21 mouse cellular contexts compared by ENCODE assay signal in the genomic region with DNA sequence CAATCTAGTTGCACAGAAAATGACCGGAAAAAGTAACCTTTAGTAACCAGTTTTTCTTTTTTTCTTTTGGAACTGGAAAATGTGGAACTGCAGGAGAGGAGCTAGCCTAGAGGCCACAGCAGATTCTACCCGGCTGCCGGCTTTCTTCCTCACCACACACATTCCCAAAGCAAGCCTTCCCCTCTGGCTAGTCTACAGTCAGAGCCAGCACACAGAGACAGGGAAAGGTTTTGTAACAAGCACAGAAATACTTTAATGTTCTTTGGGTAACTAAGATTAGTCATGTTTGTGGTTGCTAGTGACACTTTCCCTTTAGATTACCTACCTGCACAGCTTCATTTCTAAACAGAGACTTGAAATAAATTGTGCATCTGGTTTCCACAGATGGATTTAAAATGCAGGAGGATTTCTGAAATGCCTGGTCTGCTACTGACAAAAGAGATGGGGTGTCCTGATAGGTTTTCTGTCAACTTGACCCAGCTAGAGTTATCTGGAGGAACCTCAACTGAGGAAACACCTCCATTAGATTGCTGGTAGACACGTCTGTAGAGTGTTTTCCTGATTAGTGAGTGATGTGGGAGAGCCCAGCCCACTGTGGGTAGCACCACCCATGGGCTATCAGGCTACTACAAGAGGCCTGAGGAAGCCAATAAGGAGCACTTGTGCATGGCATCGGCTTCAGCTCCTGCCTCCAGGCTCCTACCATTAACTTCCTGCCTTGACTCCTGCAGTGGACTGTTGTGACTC. TPM values are rescaled to one million over a fixed set of nuclear protein-coding genes. Genes with fewer than 3 reads are reported as not detected.
A peak's percentile ranks its signal among the peaks of the same experiment; 100 is the strongest.
DNase-seq lines count a peak whose midpoint lies in the region; ATAC-seq and TF ChIP-seq lines count a peak whose summit lies in the region.
"Had no signal": no experiment of that assay in that cellular context is flagged by ENCODE, and none has a peak within 500 bp of the region (broad histone marks: within the 10 kb centered on the region; RNA-seq: fewer than 3 reads in every experiment).

No protein-coding gene starts in this region.

- no peaks in the 10 kb centered on the region for H3K27me3 ChIP-seq in liver, embryonic 15.5 days
- H3K27me3 ChIP-seq in stomach, embryonic 15.5 days (replicated peaks), result no peaks in the 10 kb centered on the region
- no peaks in the 10 kb centered on the region for H3K27me3 ChIP-seq in midbrain, embryonic 15.5 days (replicated peaks)
- H3K27me3 ChIP-seq: forebrain, embryonic 12.5 days had no signal

- 48% methylated on average over 5 of the region's 5 CpGs for WGBS in liver, embryonic 15.5 days (ENCODE audit: insufficient replicate concordance)
- 68% methylated on average over 5 of the region's 5 CpGs for WGBS in stomach, embryonic 15.5 days
- WGBS in midbrain, embryonic 15.5 days, result 86% methylated on average over 5 of the region's 5 CpGs

- peaks cover 54% of the 10 kb centered on the region for H3K4me1 ChIP-seq in liver, embryonic 15.5 days (replicated peaks)
- H3K4me1 ChIP-seq in stomach, embryonic 15.5 days, result no peaks in the 10 kb centered on the region
- H3K4me1 ChIP-seq in midbrain, embryonic 15.5 days, result no peaks in the 10 kb centered on the region
- H3K4me1 ChIP-seq: forebrain, embryonic 12.5 days had no signal

- H3K9me3 ChIP-seq in liver, embryonic 15.5 days (replicated peaks), result no peaks in the 10 kb centered on the region
- no peaks in the 10 kb centered on the region for H3K9me3 ChIP-seq in stomach, embryonic 15.5 days
- H3K9me3 ChIP-seq in midbrain, embryonic 15.5 days, result no peaks in the 10 kb centered on the region
- H3K9me3 ChIP-seq: forebrain, embryonic 12.5 days had no signal

- H3K4me3 ChIP-seq in left cerebral cortex, adult 2 months, result no peak overlapping the region
- no peak overlapping the region for H3K4me3 ChIP-seq in liver, embryonic 15.5 days (replicated peaks)
- no peak overlapping the region for H3K4me3 ChIP-seq in stomach, embryonic 15.5 days (replicated peaks)
- no peak overlapping the region for H3K4me3 ChIP-seq in midbrain, embryonic 15.5 days
- H3K4me3 ChIP-seq: forebrain, embryonic 12.5 days had no signal

- DNase-seq in left cerebral cortex, adult 2 months (ENCODE audit: extremely low spot score in 1 of 2, low spot score in 2 of 2), result no peak
- DNase-seq in left cerebral cortex, postnatal 4 days, result no peak
- peak; percentile 36 for DNase-seq in c-Kit-positive CD71-positive TER-119-positive erythroid progenitor cells, embryonic 14.5 days (ENCODE audit: low spot score)
- DNase-seq in adrenal gland, postnatal 25 days, result no peak
- DNase-seq in cerebellum, postnatal 10 days, result no peak
- DNase-seq: adrenal gland, postnatal 14 days; cerebellum, postnatal 36 days had no signal

- H3K36me3 ChIP-seq in liver, embryonic 15.5 days (replicated peaks), result no peaks in the 10 kb centered on the region
- peaks cover 7% of the 10 kb centered on the region; the same call in 1 of the 2 replicates for H3K36me3 ChIP-seq in stomach, embryonic 15.5 days
- no peaks in the 10 kb centered on the region for H3K36me3 ChIP-seq in midbrain, embryonic 15.5 days (replicated peaks)
- H3K36me3 ChIP-seq: forebrain, embryonic 12.5 days had no signal

- ATAC-seq in liver, embryonic 15.5 days (ENCODE audit: insufficient read depth), result peak; percentile 92
- ATAC-seq in stomach, embryonic 15.5 days (ENCODE audit: insufficient read depth, low FRiP score, low read depth), result peak; percentile 47; the same call in 1 of the 2 replicates
- no peak for ATAC-seq in midbrain, embryonic 15.5 days (replicated peaks)
- ATAC-seq: intestine, embryonic 16.5 days; midbrain, embryonic 16.5 days had no signal

- no peak for TF ChIP-seq CTCF in left cerebral cortex, adult 2 months (IDR thresholded peaks at IDR 0.05)

- intact Hi-C loops in left cerebral cortex, adult 2 months (cut with DNase I), result no loop called here
- intact Hi-C loops in left cerebral cortex, postnatal 4 days (cut with DNase I), result no loop called here

- H3K9ac ChIP-seq in liver, embryonic 15.5 days, result no peak overlapping the region
- H3K9ac ChIP-seq in stomach, embryonic 15.5 days, result no peak overlapping the region
- no peak overlapping the region for H3K9ac ChIP-seq in midbrain, embryonic 15.5 days
- H3K9ac ChIP-seq: forebrain, embryonic 12.5 days; hindbrain, embryonic 14.5 days had no signal

- peak overlapping the region; percentile 44 for H3K4me2 ChIP-seq in liver, embryonic 15.5 days
- H3K4me2 ChIP-seq in stomach, embryonic 15.5 days, result no peak overlapping the region
- no peak overlapping the region for H3K4me2 ChIP-seq in midbrain, embryonic 15.5 days
- H3K4me2 ChIP-seq: forebrain, embryonic 12.5 days; hindbrain, embryonic 14.5 days had no signal

- peak overlapping the region; percentile 84 for H3K27ac ChIP-seq in left cerebral cortex, adult 2 months
- peak overlapping the region; percentile 66 for H3K27ac ChIP-seq in liver, embryonic 15.5 days (replicated peaks)
- H3K27ac ChIP-seq in stomach, embryonic 15.5 days, result no peak overlapping the region
- H3K27ac ChIP-seq in midbrain, embryonic 15.5 days, result no peak overlapping the region
- H3K27ac ChIP-seq: forebrain, embryonic 12.5 days; hindbrain, embryonic 14.5 days had no signal

RNA-seq across cellular contexts. Expression of a gene that starts 17.5 kb away (rescaled TPM):
- total RNA-seq in left cerebral cortex, adult 2 months (2021), result 10 to 100 TPM; 78.1 to 96.5 TPM
- total RNA-seq in left cerebral cortex, postnatal 4 days (2021), result 10 to 100 TPM; 81.2 to 84.6 TPM
- 82.2 and 82.7 TPM in 2 replicates for polyA plus RNA-seq in liver, embryonic 15.5 days (2015; fragmentation: Nextera tagmentation; extraction: Ambion mirVana)
- polyA plus RNA-seq in stomach, embryonic 15.5 days (2015; fragmentation: Nextera tagmentation; extraction: Ambion mirVana), result 117 and 136 TPM in 2 replicates
- total RNA-seq in adrenal gland, postnatal 25 days (2021), result 10.6 and 16.4 TPM in 2 replicates
- 167 and 179 TPM in 2 replicates for polyA plus RNA-seq in midbrain, embryonic 15.5 days (2015; fragmentation: Nextera tagmentation; extraction: Ambion mirVana)

RNA-seq across cellular contexts. Expression of a gene that starts 17.6 kb away (rescaled TPM):
- total RNA-seq in left cerebral cortex, adult 2 months (2021), result not detected
- not detected for total RNA-seq in left cerebral cortex, postnatal 4 days (2021)
- polyA plus RNA-seq in liver, embryonic 15.5 days (2015; fragmentation: Nextera tagmentation; extraction: Ambion mirVana), result not detected in 2 replicates
- polyA plus RNA-seq in stomach, embryonic 15.5 days (2015; fragmentation: Nextera tagmentation; extraction: Ambion mirVana), result not detected in 2 replicates
- not detected in 2 replicates for total RNA-seq in adrenal gland, postnatal 25 days (2021)
- 0.72 TPM in 1 of 2 replicates, not detected in the other for polyA plus RNA-seq in midbrain, embryonic 15.5 days (2015; fragmentation: Nextera tagmentation; extraction: Ambion mirVana)
- total RNA-seq: adrenal gland, postnatal 14 days; ES-E14 had no signal
- polyA plus RNA-seq: embryonic facial prominence, embryonic 14.5 days; forebrain, embryonic 12.5 days; heart, embryonic 16.5 days; hindbrain, embryonic 14.5 days; intestine, embryonic 16.5 days; kidney, embryonic 16.5 days; limb, embryonic 14.5 days; midbrain, embryonic 16.5 days; neural tube, embryonic 11.5 days; urinary bladder, adult 2 months had no signal

RNA-seq across cellular contexts. Expression of a gene that starts 23.8 kb away (rescaled TPM):
- 10 to 100 TPM; 30.9 to 31.5 TPM for total RNA-seq in left cerebral cortex, adult 2 months (2021)
- total RNA-seq in left cerebral cortex, postnatal 4 days (2021), result 10 to 100 TPM; 27.3 to 28.5 TPM
- 7.8 and 7.9 TPM in 2 replicates for polyA plus RNA-seq in liver, embryonic 15.5 days (2015; fragmentation: Nextera tagmentation; extraction: Ambion mirVana)
- 16.7 and 18.6 TPM in 2 replicates for polyA plus RNA-seq in stomach, embryonic 15.5 days (2015; fragmentation: Nextera tagmentation; extraction: Ambion mirVana)
- total RNA-seq in adrenal gland, postnatal 25 days (2021), result 9.8 and 19.1 TPM in 2 replicates
- 28.1 and 29.1 TPM in 2 replicates for polyA plus RNA-seq in midbrain, embryonic 15.5 days (2015; fragmentation: Nextera tagmentation; extraction: Ambion mirVana)

RNA-seq across cellular contexts. Expression of a gene that starts 37.9 kb away (rescaled TPM):
- total RNA-seq in left cerebral cortex, adult 2 months (2021), result 10 to 100 TPM; 83.2 to 84.8 TPM
- total RNA-seq in left cerebral cortex, postnatal 4 days (2021), result 10 to 100 TPM; 69.4 to 74.7 TPM
- polyA plus RNA-seq in liver, embryonic 15.5 days (2015; fragmentation: Nextera tagmentation; extraction: Ambion mirVana), result 36.4 and 37.3 TPM in 2 replicates
- polyA plus RNA-seq in stomach, embryonic 15.5 days (2015; fragmentation: Nextera tagmentation; extraction: Ambion mirVana), result 92.1 and 95.0 TPM in 2 replicates
- 122 and 172 TPM in 2 replicates for total RNA-seq in adrenal gland, postnatal 25 days (2021)
- 109 and 111 TPM in 2 replicates for polyA plus RNA-seq in midbrain, embryonic 15.5 days (2015; fragmentation: Nextera tagmentation; extraction: Ambion mirVana)

RNA-seq across cellular contexts. Expression of a gene that starts 38.5 kb away (rescaled TPM):
- total RNA-seq in left cerebral cortex, adult 2 months (2021), result 10 to 100 TPM; 63.4 to 68.7 TPM
- total RNA-seq in left cerebral cortex, postnatal 4 days (2021), result 10 to 100 TPM; 79.8 to 81.0 TPM
- 21.3 and 22.4 TPM in 2 replicates for polyA plus RNA-seq in liver, embryonic 15.5 days (2015; fragmentation: Nextera tagmentation; extraction: Ambion mirVana)
- polyA plus RNA-seq in stomach, embryonic 15.5 days (2015; fragmentation: Nextera tagmentation; extraction: Ambion mirVana), result 58.1 and 66.2 TPM in 2 replicates
- 57.1 and 64.5 TPM in 2 replicates for total RNA-seq in adrenal gland, postnatal 25 days (2021)
- 89.1 and 93.6 TPM in 2 replicates for polyA plus RNA-seq in midbrain, embryonic 15.5 days (2015; fragmentation: Nextera tagmentation; extraction: Ambion mirVana)

Comparison
In these comparisons a context has a peak if more than half of its experiments do, and no peak if none do; other contexts are left out.
1. H3K27ac ChIP-seq: peak in left cerebral cortex, adult 2 months (single experiment) and liver, embryonic 15.5 days (single experiment); none in stomach, embryonic 15.5 days (single experiment) and midbrain, embryonic 15.5 days (single experiment).